Mouse (Mus musculus) layer of hippocampus, adult 18-20 months (tissue): Measurements from ENCODE around the gene Meltf. TPM values are rescaled to one million over a fixed set of nuclear protein-coding genes. Genes with fewer than 3 reads are reported as not detected.

Experiments
- DNase-seq, 2 experiments: peaks; one replicate each; pipeline ENCODE4 v3.0.0; 2022; ENCODE audit warnings: low spot score in 2 of 2
- long read RNA-seq: library from polyadenylated mRNA; stranded (forward); transcript quantifications from one replicate; pipeline ENCODE4 v2.0.0, GENCODE M21; 2021
- total RNA-seq, 2 experiments: library from RNA; stranded (reverse); gene quantifications; 2 replicates each; pipeline ENCODE4 v1.2.3; 2021

Meltf gene
- under 1 TPM; 0.08 to 0.22 TPM for total RNA-seq
- long read RNA-seq: 0 reads

DNA sequence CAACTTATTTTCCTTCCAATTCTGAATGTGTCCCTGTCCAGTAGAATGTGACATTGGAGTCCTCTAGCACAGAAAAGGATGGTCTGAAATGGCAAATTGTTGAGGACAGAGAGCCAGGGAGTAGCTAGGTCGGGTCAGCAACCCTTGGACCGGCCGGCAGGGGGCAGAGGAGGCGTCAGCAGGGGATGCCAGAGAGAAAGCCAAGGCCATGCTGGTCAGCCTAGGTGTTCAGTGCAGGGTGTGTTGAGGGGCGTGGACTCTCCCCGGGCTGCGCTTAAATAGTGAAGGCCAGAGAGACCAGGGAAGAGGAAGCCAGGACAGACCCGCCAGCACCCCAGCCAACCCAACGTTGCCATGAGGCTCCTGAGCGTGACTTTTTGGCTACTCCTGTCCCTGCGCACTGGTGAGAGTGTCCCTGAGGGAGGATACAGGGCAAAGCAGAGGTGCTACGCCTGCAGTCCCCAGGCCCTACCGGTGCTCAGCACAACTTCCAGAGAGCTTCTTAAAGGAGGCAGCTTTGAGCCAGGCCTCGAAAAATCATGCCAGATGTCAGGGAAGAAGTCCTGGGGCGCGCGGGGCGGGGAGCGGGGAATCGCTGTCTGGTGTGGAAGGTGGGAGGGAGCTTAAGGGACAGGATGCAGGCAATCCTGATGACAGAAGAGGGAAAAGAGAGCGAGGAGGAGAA is at the start of gene Meltf:
Gene Meltf, plus strand, starts transcription at position 238 of the 685 bp plus-strand sequence.
- DNase-seq: no peak

GRCm38 (mm10) chr16:31830726-31831125 is 47.9 kb upstream of the Meltf start:
- no peak for DNase-seq

DNA sequence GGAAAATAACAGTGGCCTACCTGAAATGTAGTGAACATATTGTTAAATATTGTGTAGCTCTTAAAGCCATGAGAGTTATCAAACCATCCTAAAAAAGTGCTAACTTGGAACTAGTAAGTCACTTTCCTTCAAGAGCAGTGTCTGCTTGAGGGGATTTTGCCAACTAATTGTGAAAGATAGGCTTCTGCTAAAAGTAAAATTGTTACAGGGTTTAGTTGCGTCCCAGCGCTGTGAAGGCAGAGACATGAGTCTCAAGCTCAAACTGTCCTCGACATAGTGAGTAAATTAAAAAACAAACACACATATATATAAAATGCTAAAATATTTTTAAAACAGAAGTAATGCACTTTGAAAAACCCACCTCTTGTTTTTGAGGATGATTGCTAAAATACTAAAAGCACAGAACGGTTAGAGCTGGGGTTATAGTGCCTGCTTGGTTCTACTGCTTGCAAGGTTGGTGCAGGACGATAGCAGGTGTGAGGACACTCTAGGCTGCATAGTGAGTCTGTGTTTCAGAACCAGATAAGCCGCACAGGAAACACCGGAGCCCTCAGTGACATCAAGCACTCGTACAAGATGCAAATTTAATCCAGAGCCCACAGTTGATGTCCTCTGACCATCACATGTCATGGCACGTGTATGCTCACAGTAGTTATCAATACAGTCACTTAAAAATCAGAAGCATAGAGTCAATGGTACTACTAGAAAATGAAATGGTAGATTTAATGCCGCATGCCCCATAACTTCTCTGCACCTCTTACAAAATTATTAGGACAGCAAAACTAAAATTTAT is 45.8 kb upstream of the Meltf start:
- DNase-seq: no peak

GRCm38 (mm10) chr16:31834011-31834584 is 44.5 kb upstream of the Meltf start:
- no peak for DNase-seq

GRCm38 (mm10) chr16:31834662-31835318 is 43.8 kb upstream of the Meltf start:
- no peak for DNase-seq

DNA sequence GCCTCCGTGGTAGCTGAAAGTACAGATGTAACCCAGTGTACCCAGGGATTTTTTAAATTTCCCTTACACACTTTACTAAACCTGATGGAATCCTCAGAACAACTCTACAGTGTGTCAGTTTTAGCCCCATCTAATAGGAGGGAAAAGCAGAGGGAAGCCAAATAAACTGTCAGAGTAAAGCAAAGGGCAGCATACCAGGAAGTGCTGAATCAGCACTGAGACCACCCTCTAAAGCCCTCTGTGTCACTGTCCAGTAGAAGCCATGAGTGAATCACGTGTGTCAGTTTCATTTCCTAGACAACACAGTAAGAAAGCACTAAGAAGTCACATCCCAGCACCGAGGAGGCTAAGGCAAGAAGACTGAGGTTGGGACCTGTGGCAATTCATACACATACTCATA is 41.2 kb upstream of the Meltf start:
- DNase-seq: no peak

- DNase-seq: no peak
Measured at GRCm38 (mm10) chr16:31844246-31844645, 34.4 kb upstream of the Meltf start.

GRCm38 (mm10) chr16:31846763-31847162 is 31.8 kb upstream of the Meltf start:
- no peak for DNase-seq

- DNase-seq: no peak
Measured at GRCm38 (mm10) chr16:31863920-31864319, 14.7 kb upstream of the Meltf start.

GRCm38 (mm10) chr16:31865242-31865641 is 13.4 kb upstream of the Meltf start:
- no peak for DNase-seq

DNA sequence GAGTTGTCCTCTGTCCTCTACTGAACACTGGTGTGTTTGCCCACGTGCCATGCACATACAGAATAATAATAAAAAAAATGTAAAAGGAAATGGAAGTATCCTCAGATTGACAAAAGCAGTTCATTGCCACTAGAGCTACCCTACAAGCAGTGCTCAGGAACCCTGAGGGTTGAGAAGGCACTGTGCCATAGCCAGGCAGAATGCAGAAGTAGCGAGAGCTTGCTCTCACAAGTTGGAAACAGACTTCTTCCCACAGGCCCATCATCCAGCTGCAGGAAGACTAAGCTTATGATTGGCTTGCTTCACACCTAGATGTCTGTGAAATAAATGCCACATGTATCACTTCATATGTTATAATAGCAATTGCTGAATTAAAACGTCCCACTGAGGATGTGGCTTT is 11.7 kb upstream of the Meltf start:
- no peak for DNase-seq

- no peak for DNase-seq
Measured at GRCm38 (mm10) chr16:31867736-31868135, 10.9 kb upstream of the Meltf start.

DNA sequence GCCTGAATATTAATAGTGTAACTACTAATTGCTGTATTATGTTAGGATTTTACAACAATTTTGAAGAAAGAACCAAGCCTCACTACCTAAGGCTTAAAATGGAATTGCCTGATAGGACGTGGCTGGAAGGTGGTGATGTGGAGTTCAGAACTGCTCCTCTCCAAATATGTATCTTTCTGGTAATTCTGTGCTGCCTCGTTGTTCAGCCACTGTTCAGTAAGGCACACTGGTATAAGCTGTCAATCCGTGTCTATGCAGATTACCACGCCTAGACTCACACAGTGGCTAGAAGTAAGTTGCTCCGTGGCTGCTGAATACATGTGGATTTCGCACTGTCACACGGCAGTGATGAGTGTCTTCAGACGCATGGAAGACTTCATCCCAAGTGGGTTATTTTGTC is 4.9 kb upstream of the Meltf start:
- DNase-seq: no peak

- DNase-seq: no peak
Measured at GRCm38 (mm10) chr16:31875391-31875790, 3.2 kb upstream of the Meltf start.

DNA sequence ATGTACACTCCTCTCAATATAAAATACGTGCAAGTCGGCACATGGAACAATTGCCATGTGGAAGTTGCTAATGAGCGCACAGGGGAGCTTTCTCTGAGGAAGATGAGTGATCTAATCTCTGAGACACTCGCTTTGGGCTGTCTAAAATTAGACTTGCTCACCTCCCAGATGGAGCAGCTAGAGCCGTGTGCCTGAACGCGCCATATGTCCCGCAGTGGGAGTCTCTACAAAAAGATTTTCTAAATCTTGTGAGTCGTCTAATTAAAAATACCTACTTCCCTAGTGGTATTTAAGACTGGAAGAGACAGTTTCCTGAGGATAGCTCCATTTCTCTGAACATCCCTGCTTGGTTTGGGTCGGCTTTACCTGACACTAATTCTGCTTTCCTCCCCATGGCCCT is 2.2 kb upstream of the Meltf start:
- peak; percentile 71 to 79 for DNase-seq

DNA sequence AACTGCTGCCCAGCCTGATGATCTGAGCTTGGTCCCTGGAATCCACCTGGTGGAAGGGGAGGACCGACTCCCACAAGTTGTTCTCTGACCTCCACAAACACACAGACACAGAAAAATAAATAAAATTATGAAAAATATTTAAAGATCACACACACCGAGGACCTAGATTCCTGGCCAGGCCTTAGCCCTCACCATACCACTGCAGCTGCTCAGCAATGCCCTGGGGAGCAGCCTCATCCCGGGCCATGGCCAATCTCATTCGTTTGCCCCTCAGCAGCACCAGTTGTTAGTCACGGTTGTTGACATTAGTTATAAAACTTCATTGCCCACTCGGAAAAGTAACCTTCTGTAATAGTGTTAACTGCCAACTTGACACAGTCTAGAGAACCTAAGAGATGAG is 558 bp upstream of the Meltf start:
- no peak for DNase-seq

DNA sequence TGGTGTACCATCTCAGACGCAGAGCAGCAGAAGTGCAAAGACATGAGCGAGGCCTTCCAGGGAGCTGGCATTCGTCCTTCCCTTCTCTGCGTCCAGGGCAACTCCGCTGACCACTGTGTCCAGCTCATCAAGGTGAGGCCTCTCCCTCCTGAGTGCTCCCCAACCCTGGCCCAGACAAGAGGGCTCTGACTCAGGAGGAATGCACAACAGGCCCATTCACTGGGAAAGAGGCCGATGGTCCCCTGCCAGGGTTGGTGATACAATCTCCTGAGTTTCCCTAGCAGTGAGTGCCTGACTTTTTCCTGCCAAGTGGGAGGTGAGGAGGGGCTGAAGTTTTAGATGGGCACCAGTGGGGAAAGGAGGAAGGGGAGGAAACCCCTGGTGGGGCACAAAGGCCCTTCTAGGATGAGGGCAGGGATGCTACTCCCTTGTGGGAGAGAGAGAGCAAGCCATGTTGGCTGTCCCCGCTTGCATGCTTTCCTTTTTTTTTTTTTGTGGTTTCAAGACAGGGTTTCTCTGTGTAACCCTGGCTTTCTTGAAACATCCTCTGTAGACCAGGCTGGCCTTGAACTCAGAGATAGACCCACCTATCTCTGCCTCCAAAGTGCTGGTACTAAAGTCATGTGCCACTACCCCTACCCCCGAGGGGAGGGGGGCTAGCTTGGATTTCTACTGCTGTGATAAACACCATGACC is 1.7 kb downstream of the Meltf start:
- DNase-seq: no peak

- DNase-seq: no peak
Measured at GRCm38 (mm10) chr16:31882381-31882908, 3.8 kb downstream of the Meltf start.

DNA sequence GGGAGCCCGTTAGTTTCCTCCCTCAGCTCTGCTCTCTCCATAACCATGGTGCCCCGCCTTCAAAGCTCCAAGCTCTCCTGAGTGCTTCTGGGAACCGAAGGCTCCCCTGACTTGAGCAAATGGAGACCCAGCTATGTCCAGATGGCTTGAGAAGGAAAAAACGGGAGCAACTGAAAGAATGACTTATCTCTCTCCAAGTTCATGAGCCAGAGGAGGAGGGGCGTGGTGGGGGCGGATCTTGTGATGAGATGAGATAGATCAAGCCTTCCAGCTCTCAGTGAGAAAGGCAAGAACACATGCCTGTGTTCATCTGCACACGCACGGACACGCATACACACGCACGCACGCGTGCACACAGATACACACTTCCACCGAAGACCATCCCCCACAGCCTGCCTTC is 4.7 kb downstream of the Meltf start:
- no peak for DNase-seq

DNA sequence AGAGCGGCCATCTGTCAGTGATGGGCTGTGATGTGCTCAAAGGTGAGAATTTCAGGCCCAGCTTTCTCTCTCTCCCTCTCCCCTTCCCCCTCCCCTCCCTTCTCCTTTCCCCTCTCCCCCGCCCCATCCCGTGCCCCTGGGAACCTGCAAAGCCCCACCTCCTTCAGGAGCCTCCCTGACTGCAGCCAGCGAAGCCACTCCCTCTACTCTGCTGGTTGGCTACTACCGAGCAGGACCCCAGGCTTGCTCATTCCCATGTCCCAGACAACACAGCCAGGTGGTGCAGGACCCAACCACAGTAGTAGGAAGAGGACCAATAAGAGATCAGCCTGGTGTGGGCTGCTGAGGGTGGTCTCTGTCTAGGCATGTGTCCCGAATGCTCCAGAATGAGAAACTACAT is 5.3 kb downstream of the Meltf start:
- DNase-seq: no peak

DNA sequence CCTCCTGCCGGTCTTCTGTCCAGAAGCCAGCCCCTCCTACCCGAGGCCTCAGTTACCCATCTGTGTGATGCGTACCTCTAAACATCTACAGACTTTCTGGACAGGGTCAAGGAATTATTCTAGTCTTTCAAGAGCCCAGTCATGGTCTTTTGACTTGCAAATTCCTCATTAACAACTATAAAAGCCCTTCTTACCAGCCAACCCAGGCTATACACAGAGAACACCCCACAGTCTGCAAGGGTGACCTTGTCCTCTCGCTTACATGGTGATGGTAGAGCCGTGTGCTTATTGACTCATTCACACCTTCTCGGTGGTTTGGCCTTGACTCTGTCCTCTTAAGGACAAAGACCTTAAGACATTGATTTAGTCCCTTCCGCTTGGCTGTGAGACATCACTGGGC is 12.3 kb downstream of the Meltf start:
- no peak for DNase-seq
